Mouse (Mus musculus) liver (tissue): ENCODE results near the gene Dnajc1.

Experiments used
- DNase-seq: peaks from one replicate; pipeline ENCODE4 v3.0.0-alpha.2; 2020; ENCODE audit warnings: mixed read lengths

Dnajc1 gene

DNA sequence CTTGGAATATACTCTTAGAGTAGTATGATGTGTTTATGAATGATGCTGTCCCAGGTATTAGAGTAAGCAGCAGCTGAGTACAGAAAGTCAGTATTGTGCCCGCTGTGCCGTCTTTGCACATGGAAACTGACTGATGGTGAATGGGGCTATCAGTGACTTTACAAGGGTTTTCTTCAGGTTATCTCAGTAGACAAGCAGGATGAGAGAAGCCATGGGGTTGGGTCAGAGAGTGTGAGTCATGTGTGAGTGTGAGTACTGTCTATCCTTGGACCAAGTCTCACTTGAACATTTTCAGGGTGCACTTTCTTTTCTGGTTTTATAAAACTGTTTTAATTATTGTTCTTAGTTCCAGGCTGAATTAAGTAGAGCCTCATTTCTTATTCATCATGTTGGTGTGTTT, 204.3 kb downstream of the Dnajc1 start:
- DNase-seq = no peak

- DNase-seq = no peak
These were observed 209.6 kb downstream of the Dnajc1 start for GRCm38 (mm10) chr2:18183079-18183478.

DNA sequence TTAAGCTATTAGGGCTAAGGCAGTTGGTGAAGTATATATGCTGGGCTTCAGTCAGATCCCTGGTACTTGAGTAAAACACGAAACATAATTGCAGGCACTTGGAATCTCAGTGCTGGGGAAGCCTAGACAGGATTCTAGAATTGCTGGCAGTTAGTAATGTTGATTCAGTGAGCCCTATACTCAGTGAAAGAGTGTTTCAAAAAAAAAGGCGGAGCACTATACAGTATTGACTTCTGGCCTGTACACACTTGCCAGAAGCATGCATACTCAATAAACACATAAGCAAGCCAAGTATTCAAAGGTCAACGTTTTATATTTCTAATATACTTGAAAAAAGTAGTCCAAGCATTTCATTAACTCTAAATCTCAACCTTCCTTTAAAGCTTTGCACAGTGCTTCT, 211.0 kb downstream of the Dnajc1 start:
- DNase-seq = no peak

GRCm38 (mm10) chr2:18180323-18180722, 212.3 kb downstream of the Dnajc1 start:
- no peak for DNase-seq

GRCm38 (mm10) chr2:18176235-18176634, 216.4 kb downstream of the Dnajc1 start:
- no peak for DNase-seq

DNA sequence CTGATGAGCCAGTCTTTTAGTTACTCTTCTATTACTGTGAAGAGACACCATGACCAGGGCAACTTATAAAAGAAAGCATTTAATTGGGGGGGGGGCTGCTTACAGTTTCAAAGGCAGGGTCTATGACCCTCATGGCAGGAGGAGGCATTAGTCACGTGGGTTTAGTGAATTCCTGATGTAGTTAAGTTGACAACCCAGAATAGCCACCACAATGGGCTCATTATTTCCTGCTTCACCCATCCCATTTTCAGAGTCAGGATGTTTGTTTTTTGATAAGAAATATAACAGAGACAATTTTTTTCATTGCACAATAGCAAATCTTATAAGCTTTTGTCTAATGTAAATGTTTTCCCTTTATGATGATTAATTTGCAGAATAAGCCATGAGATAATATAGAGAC, 217.4 kb downstream of the Dnajc1 start:
- no peak for DNase-seq

DNA sequence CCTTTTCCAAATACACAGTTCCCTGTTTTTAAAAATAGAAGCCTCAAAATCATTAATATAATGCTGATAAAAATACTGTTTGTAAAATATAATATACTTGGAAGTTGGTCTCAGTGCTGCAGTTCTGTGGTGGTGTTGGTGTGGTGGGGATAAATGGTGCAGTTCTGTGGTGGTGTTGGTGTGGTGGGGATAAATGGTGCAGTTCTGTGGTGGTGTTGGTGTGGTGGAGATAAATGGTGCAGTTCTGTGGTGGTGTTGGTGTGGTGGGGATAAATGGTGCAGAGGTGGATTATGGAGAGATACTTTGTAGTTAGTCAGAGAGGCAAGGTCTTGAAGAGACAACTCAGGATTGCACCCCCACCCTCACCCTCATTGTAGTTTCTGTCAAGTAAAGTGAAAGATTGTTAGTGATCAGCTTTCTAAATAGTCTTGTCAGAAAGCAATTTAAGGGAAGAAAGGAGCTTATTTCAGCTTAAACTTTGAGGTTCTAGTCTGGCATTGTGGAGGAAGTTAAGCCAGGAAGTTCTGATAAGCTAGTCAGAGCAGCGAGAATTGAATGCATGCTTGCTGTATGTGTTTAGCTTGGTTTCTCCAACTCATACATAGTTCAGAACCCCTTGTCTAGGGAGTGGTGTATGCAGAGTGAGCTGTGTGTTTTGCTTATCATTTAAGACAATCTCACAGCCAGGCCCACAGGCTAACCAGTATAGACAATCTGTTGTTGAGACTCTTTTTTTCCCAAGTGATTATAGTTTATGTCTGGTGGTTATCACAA, 223.3 kb downstream of the Dnajc1 start:
- no peak for DNase-seq

- DNase-seq = no peak
These were observed 227.1 kb downstream of the Dnajc1 start for GRCm38 (mm10) chr2:18165511-18165910.

GRCm38 (mm10) chr2:18160992-18161391, 231.6 kb downstream of the Dnajc1 start:
- DNase-seq = no peak

- no peak for DNase-seq
These were observed 233.2 kb downstream of the Dnajc1 start for GRCm38 (mm10) chr2:18159426-18159825.

DNA sequence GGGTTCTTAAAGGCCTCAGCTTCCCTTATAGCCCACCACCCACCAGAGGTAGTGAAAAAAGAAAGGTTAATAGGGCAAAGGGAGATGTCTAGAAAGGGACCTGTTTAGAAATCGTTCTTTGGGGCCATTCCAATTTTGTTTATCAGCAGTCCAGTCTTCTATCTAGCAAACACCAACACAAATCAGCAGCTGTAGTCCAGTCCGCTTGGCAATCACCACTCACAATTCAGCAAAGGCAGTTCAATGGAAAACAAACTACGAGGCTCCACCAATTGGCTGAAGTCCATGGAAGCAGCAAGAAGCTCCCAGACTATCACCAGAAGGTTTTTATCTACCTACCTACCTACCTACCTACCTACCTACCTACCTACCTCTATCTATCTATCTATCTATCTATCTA, 236.5 kb downstream of the Dnajc1 start:
- no peak for DNase-seq
